Comparison of ENCODE assay signal across 21 mouse cellular contexts in the genomic region with DNA sequence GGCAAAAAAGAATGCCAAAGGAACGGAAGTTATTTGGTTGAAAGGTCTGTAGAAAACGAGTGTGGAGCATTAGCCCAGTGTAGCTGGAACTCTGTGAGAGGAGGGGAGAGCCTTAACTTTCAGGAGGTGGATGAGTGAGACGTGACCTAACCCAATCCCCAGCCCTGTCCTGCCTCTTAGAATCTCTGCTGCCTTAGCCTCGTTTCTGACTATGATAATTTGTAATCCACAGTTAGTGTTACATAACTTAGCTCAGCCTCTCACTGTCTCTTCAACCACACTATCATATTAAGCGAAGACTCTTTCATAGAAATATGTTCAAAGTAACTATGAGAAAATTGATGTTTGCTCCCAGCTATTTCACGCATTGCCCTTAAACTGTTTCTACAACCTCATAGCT.
"Had no signal": no experiment of that assay in that cellular context is flagged by ENCODE, and none has a peak within 500 bp of the region (broad histone marks: within the 10 kb centered on the region; RNA-seq: fewer than 3 reads in every experiment).

No protein-coding gene starts in this region.

- ATAC-seq: forebrain, embryonic 13.5 days; forebrain, embryonic 14.5 days; forebrain, embryonic 15.5 days; forebrain, embryonic 16.5 days; forebrain, postnatal 0 days had no signal

- DNase-seq: cerebellum, adult 2 months; cerebellum, adult 8-10 months; cerebellum, adult 9-10 months; cerebellum, adult 9-11 months; cerebellum, postnatal 10 days; cerebellum, postnatal 14 days; cerebellum, postnatal 25 days; cerebellum, postnatal 36 days; embryo, embryonic 11 days; forebrain, postnatal 0 days; gastrocnemius, adult 2 months; gastrocnemius, postnatal 10 days; gastrocnemius, postnatal 14 days; gastrocnemius, postnatal 25 days; gastrocnemius, postnatal 36 days; heart, adult 18-20 months; heart, adult 2 months had no signal
